Mouse (Mus musculus): ENCODE data around the gene Bhlhe41. TPM values are rescaled to one million over a fixed set of nuclear protein-coding genes. Genes with fewer than 3 reads are reported as not detected.

Gene Bhlhe41
- polyA plus RNA-seq, 1 experiment from 2014 or later: 5.9 TPM

GRCm38 (mm10) chr6:145893366-145894021, 28.1 kb upstream of the Bhlhe41 start:
- H3K36me3 ChIP-seq (ENCODE audit: control insufficient read depth, insufficient read depth, low read length): no peaks in the 10 kb centered on the region
- ATAC-seq (ENCODE audit: low FRiP score, low TSS enrichment): no peak
- H3K4me3 ChIP-seq (replicated peaks; ENCODE audit: low read depth, low read length): no peak overlapping the region
- H3K27ac ChIP-seq (replicated peaks; ENCODE audit: low read depth, low read length): no peak overlapping the region
- 83% methylated on average over 13 of the region's 13 CpGs for WGBS
- H3K9ac ChIP-seq (replicated peaks; ENCODE audit: low read length): no peak overlapping the region
- no peak overlapping the region for H3K4me2 ChIP-seq (ENCODE audit: low read length)
- DNase-seq: no peak
- no peaks in the 10 kb centered on the region for H3K27me3 ChIP-seq (ENCODE audit: control insufficient read depth, insufficient read depth, low read length)
- H3K9me3 ChIP-seq (ENCODE audit: control insufficient read depth, low read length): no peaks in the 10 kb centered on the region
- H3K4me1 ChIP-seq (ENCODE audit: control insufficient read depth, insufficient read depth, low read length): no peaks in the 10 kb centered on the region

DNA sequence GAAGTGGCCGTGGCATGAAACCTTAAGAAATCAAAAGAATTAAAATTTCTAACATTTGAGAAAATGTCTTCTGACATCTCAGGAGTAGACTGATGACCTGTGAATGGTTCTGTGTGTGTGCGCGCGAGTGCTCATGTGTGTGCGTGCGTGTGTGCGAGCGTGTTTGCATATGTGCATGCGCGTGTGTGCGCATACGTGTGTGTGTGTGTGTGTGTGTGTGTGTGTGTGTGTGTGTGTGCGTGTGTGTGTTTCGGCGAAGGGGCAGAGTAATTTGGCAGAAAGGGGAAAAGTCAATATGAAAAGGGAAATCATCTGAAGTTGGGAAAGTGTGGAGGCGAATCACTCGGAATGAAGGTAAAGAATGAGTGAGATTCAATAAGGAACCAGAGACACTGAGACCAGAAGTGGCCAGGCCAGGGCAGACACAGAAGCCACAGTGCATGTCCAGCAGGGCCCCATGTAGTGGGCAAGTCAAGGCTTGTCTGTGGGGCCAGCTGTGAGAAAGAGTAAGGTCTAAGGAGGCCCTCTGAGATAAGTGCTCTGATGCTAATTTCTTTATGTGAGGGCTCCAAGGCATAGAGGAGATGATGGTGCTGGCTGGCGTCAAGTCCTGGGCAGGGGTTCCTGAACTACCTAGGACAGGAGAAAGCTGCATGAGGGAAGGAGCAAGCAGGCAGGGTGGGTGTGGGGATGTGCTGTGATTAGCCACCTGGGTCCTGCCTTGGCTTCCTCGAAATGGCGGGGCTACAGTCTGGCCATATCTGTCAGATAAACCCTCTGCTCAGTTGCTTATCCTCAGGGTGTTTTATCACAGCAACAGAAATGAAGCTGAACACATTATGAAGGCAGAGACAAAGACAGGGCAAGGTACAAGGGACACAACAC, 27.3 kb upstream of the Bhlhe41 start:
- no peak overlapping the region for H3K9ac ChIP-seq (replicated peaks; ENCODE audit: low read length)
- H3K27me3 ChIP-seq (ENCODE audit: control insufficient read depth, insufficient read depth, low read length): no peaks in the 10 kb centered on the region
- H3K36me3 ChIP-seq (ENCODE audit: control insufficient read depth, insufficient read depth, low read length): no peaks in the 10 kb centered on the region
- H3K27ac ChIP-seq (replicated peaks; ENCODE audit: low read depth, low read length): no peak overlapping the region
- ATAC-seq (ENCODE audit: low FRiP score, low TSS enrichment) (no peak), DNase-seq (no peak)
- H3K4me1 ChIP-seq (ENCODE audit: control insufficient read depth, insufficient read depth, low read length): no peaks in the 10 kb centered on the region
- WGBS: 95% methylated on average over 20 of the region's 20 CpGs
- H3K4me2 ChIP-seq (ENCODE audit: low read length): no peak overlapping the region
- no peaks in the 10 kb centered on the region for H3K9me3 ChIP-seq (ENCODE audit: control insufficient read depth, low read length)
- no peak overlapping the region for H3K4me3 ChIP-seq (replicated peaks; ENCODE audit: low read depth, low read length)

DNA sequence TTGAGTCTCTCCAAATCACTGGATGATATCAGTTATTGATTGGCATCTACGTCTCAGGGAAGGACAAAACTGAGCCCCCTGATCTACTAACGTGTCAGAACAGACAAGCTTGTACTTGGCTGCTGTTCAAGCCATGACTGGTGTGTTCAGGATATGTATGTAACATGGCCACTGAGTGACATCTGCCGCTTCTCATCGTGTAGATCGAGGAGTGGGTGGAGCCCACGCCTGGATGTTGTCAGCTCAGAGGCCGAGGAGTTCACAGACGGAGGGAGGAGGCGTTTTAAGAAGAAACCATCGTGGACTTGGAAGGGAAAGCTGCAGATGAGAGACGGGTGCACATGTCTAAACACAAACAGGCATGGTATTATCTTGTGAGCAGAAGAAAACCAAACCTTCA, 26.6 kb upstream of the Bhlhe41 start:
- DNase-seq (no peak), ATAC-seq (ENCODE audit: low FRiP score, low TSS enrichment) (no peak)
- H3K9me3 ChIP-seq (ENCODE audit: control insufficient read depth, low read length): no peaks in the 10 kb centered on the region
- WGBS: 87% methylated on average over 11 of the region's 11 CpGs
- H3K4me2 ChIP-seq (ENCODE audit: low read length): no peak overlapping the region
- no peaks in the 10 kb centered on the region for H3K36me3 ChIP-seq (ENCODE audit: control insufficient read depth, insufficient read depth, low read length)
- H3K4me1 ChIP-seq (ENCODE audit: control insufficient read depth, insufficient read depth, low read length): no peaks in the 10 kb centered on the region
- no peaks in the 10 kb centered on the region for H3K27me3 ChIP-seq (ENCODE audit: control insufficient read depth, insufficient read depth, low read length)
- no peak overlapping the region for H3K9ac ChIP-seq (replicated peaks; ENCODE audit: low read length)
- H3K4me3 ChIP-seq (replicated peaks; ENCODE audit: low read depth, low read length): no peak overlapping the region
- H3K27ac ChIP-seq (replicated peaks; ENCODE audit: low read depth, low read length): no peak overlapping the region

DNA sequence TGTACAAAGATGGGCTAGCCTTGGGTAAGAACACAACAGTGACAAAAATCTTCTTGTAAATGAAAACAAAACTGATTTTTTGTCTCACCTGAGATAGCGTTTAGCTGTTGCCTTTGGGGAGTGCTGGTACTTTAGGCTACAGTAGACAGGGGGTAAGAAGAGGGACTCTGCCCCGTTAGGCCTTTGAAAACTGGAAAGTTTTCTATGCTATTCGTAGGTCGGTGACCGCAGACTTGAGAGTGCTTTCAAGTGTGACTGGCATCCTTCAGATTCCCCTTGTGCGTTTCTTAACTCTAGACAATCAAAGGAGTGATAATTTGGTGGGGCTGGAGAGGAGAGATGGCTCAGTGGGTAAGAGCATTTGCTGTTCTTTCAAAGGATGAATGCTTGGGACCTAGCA, 22.4 kb upstream of the Bhlhe41 start:
- Histone ChIP-seq H3K9ac (replicated peaks; ENCODE audit: low read length) (no peak overlapping the region), H3K9me3 (ENCODE audit: control insufficient read depth, low read length) (no peaks in the 10 kb centered on the region), H3K27me3 (ENCODE audit: control insufficient read depth, insufficient read depth, low read length) (no peaks in the 10 kb centered on the region), H3K4me1 (ENCODE audit: control insufficient read depth, insufficient read depth, low read length) (no peaks in the 10 kb centered on the region), H3K4me3 (replicated peaks; ENCODE audit: low read depth, low read length) (no peak overlapping the region), H3K27ac (replicated peaks; ENCODE audit: low read depth, low read length) (no peak overlapping the region), H3K36me3 (ENCODE audit: control insufficient read depth, insufficient read depth, low read length) (no peaks in the 10 kb centered on the region), H3K4me2 (ENCODE audit: low read length) (no peak overlapping the region)
- DNase-seq: no peak
- WGBS: 62% methylated on average over 6 of the region's 6 CpGs
- no peak for ATAC-seq (ENCODE audit: low FRiP score, low TSS enrichment)

DNA sequence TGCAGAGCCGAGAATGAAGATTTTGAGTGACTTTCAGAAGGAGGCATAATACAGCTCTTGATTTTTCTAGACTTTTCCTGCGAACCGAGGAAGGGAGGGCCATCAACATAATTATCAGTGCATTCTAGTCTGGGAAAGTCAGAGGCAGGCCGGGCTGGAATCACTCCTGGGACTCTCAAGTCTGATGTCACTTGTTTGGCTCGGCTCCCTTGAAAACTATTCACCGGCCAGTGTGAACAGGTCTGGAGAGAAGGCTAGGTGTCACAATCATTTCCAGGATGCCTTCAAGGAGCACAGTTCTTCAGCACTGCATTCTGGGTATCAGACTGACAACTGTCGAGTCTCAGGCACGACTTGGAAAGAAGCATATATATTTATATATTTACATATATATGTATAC, 20.9 kb upstream of the Bhlhe41 start:
- ATAC-seq (ENCODE audit: low FRiP score, low TSS enrichment): no peak
- Histone ChIP-seq H3K9ac (replicated peaks; ENCODE audit: low read length) (no peak overlapping the region), H3K27ac (replicated peaks; ENCODE audit: low read depth, low read length) (no peak overlapping the region), H3K4me3 (replicated peaks; ENCODE audit: low read depth, low read length) (no peak overlapping the region), H3K4me1 (ENCODE audit: control insufficient read depth, insufficient read depth, low read length) (no peaks in the 10 kb centered on the region), H3K9me3 (ENCODE audit: control insufficient read depth, low read length) (no peaks in the 10 kb centered on the region), H3K4me2 (ENCODE audit: low read length) (no peak overlapping the region), H3K36me3 (ENCODE audit: control insufficient read depth, insufficient read depth, low read length) (no peaks in the 10 kb centered on the region), H3K27me3 (ENCODE audit: control insufficient read depth, insufficient read depth, low read length) (no peaks in the 10 kb centered on the region)
- DNase-seq: no peak
- 84% methylated on average over 8 of the region's 8 CpGs for WGBS

GRCm38 (mm10) chr6:145885069-145885468, 19.7 kb upstream of the Bhlhe41 start:
- H3K27me3 ChIP-seq (ENCODE audit: control insufficient read depth, insufficient read depth, low read length): no peaks in the 10 kb centered on the region

DNA sequence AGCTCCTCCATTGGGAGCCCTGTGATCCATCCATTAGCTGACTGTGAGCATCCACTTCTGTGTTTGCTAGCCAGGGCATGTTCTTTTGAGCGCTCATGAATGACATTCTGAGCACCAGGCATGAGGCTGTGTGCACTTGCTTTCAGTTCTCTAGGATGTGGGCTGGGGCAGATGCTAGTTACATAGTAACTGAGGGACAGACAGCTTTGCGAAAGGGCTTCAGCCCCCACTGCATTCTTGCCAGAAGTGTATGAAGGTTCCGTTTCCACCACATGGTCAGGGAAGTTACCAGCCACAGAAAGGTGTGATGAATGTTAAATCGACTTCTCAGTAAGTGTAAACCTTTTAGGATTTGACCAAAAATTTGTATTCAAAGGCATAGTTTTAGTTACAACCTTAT, 18.3 kb upstream of the Bhlhe41 start:
- WGBS: 93% methylated on average over 4 of the region's 4 CpGs
- no peak overlapping the region for H3K9ac ChIP-seq (replicated peaks; ENCODE audit: low read length)

More at GRCm38 (mm10) chr6:145885069-145885468, 19.7 kb upstream of the Bhlhe41 start:
- H3K9ac ChIP-seq (replicated peaks; ENCODE audit: low read length): no peak overlapping the region
- H3K9me3 ChIP-seq (ENCODE audit: control insufficient read depth, low read length): no peaks in the 10 kb centered on the region
- H3K4me2 ChIP-seq (ENCODE audit: low read length): no peak overlapping the region
- no peaks in the 10 kb centered on the region for H3K36me3 ChIP-seq (ENCODE audit: control insufficient read depth, insufficient read depth, low read length)
- WGBS: 90% methylated on average over 4 of the region's 4 CpGs
- no peaks in the 10 kb centered on the region for H3K4me1 ChIP-seq (ENCODE audit: control insufficient read depth, insufficient read depth, low read length)
- H3K4me3 ChIP-seq (replicated peaks; ENCODE audit: low read depth, low read length): no peak overlapping the region
- ATAC-seq (ENCODE audit: low FRiP score, low TSS enrichment): no peak
- no peak for DNase-seq
- no peak overlapping the region for H3K27ac ChIP-seq (replicated peaks; ENCODE audit: low read depth, low read length)

DNA sequence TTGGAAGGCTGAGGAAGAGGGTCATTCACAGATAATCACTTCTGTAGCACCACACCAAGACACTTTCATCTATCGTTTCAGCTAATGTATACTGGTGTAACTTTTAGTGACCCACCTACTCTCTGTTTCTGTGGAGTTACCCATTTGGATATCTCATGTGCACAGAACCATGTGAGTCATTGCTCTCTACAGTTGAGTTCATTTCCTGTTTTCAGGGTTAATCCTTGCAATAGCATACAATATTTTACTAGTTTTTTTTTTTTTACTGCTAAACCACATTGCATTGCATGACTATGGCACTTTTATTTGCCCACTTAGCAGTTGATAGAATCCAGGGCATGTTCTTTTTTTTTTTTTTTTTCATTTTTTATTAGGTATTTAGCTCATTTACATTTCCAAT, 17.7 kb upstream of the Bhlhe41 start:
- Histone ChIP-seq H3K4me1 (ENCODE audit: control insufficient read depth, insufficient read depth, low read length) (no peaks in the 10 kb centered on the region), H3K4me2 (ENCODE audit: low read length) (no peak overlapping the region), H3K4me3 (replicated peaks; ENCODE audit: low read depth, low read length) (no peak overlapping the region), H3K27ac (replicated peaks; ENCODE audit: low read depth, low read length) (no peak overlapping the region), H3K9ac (replicated peaks; ENCODE audit: low read length) (no peak overlapping the region), H3K9me3 (ENCODE audit: control insufficient read depth, low read length) (no peaks in the 10 kb centered on the region), H3K36me3 (ENCODE audit: control insufficient read depth, insufficient read depth, low read length) (no peaks in the 10 kb centered on the region), H3K27me3 (ENCODE audit: control insufficient read depth, insufficient read depth, low read length) (no peaks in the 10 kb centered on the region)
- no peak for ATAC-seq (ENCODE audit: low FRiP score, low TSS enrichment)
- WGBS: 95% methylated on average over 1 of the region's 1 CpGs
- DNase-seq: no peak

More for the DNA sequence above, 18.3 kb upstream of the Bhlhe41 start:
- Histone ChIP-seq H3K4me1 (ENCODE audit: control insufficient read depth, insufficient read depth, low read length) (no peaks in the 10 kb centered on the region), H3K9me3 (ENCODE audit: control insufficient read depth, low read length) (no peaks in the 10 kb centered on the region), H3K36me3 (ENCODE audit: control insufficient read depth, insufficient read depth, low read length) (no peaks in the 10 kb centered on the region), H3K27me3 (ENCODE audit: control insufficient read depth, insufficient read depth, low read length) (no peaks in the 10 kb centered on the region), H3K4me2 (ENCODE audit: low read length) (no peak overlapping the region), H3K4me3 (replicated peaks; ENCODE audit: low read depth, low read length) (no peak overlapping the region), H3K27ac (replicated peaks; ENCODE audit: low read depth, low read length) (no peak overlapping the region)
- ATAC-seq (ENCODE audit: low FRiP score, low TSS enrichment): no peak
- DNase-seq: no peak

GRCm38 (mm10) chr6:145880609-145881008, 15.3 kb upstream of the Bhlhe41 start:
- Histone ChIP-seq H3K9me3 (ENCODE audit: control insufficient read depth, low read length) (no peaks in the 10 kb centered on the region), H3K36me3 (ENCODE audit: control insufficient read depth, insufficient read depth, low read length) (no peaks in the 10 kb centered on the region), H3K27ac (replicated peaks; ENCODE audit: low read depth, low read length) (no peak overlapping the region), H3K9ac (replicated peaks; ENCODE audit: low read length) (no peak overlapping the region), H3K4me2 (ENCODE audit: low read length) (no peak overlapping the region), H3K27me3 (ENCODE audit: control insufficient read depth, insufficient read depth, low read length) (no peaks in the 10 kb centered on the region), H3K4me1 (ENCODE audit: control insufficient read depth, insufficient read depth, low read length) (no peaks in the 10 kb centered on the region), H3K4me3 (replicated peaks; ENCODE audit: low read depth, low read length) (no peak overlapping the region)
- no peak for ATAC-seq (ENCODE audit: low FRiP score, low TSS enrichment)
- DNase-seq: no peak
- WGBS: 91% methylated on average over 5 of the region's 5 CpGs

Data from midbrain, embryonic 14.5 days (tissue).